Mouse (Mus musculus) limb, embryonic 11.5 days (tissue): ENCODE data around the gene Cops7b. TPM values are rescaled to one million over a fixed set of nuclear protein-coding genes. Genes with fewer than 3 reads are reported as not detected.

Experiments used
- ATAC-seq: fragments of 200-750 bp; cut with Nextera tagmentation; 2 replicates; pipeline ENCODE4 v1.8.0; 2017; ENCODE audit warnings: low read depth; ENCODE audit not compliant: insufficient number of reproducible peaks, low FRiP score, low TSS enrichment
- DNase-seq: peaks from one replicate; pipeline ENCODE4 v3.0.0-alpha.2; 2015; ENCODE audit warnings: low spot score
- H3K27ac ChIP-seq: fragments of 300-500 bp; sonication (generic); replicated peaks from 2 replicates; pipeline ENCODE4 v1.5.1; 2014; ENCODE audit warnings: low read depth, mild to moderate bottlenecking, low read length
- H3K27me3 ChIP-seq: fragments of 300-500 bp; sonication (generic); 2 replicates; pipeline ENCODE4 v1.6.1; 2014; ENCODE audit warnings: mild to moderate bottlenecking, low read length, mixed read lengths; ENCODE audit not compliant: control insufficient read depth, insufficient read depth
- H3K36me3 ChIP-seq: fragments of 300-500 bp; sonication (generic); 2 replicates; pipeline ENCODE4 v1.6.1; 2014; ENCODE audit warnings: mild to moderate bottlenecking, low read length, moderate library complexity, mixed read lengths; ENCODE audit not compliant: control insufficient read depth, insufficient read depth
- H3K4me1 ChIP-seq: fragments of 300-500 bp; sonication (generic); 2 replicates; pipeline ENCODE4 v1.6.1; 2014; ENCODE audit warnings: low read length, mixed read lengths; ENCODE audit not compliant: control insufficient read depth, insufficient read depth
- H3K4me2 ChIP-seq: fragments of 300-500 bp; sonication (generic); 2 replicates; pipeline ENCODE4 v1.6.1; 2014; ENCODE audit warnings: low read depth, mild to moderate bottlenecking, moderate library complexity; ENCODE audit not compliant: severe bottlenecking
- H3K4me3 ChIP-seq: fragments of 300-500 bp; sonication (generic); 2 replicates; pipeline ENCODE4 v1.5.1; 2014; ENCODE audit warnings: low read depth, low read length
- H3K9ac ChIP-seq: fragments of 300-500 bp; sonication (generic); 2 replicates; pipeline ENCODE4 v1.6.1; 2014; ENCODE audit warnings: mild to moderate bottlenecking, low read length
- H3K9me3 ChIP-seq: fragments of 300-500 bp; sonication (generic); 2 replicates; pipeline ENCODE4 v1.6.1; 2016; ENCODE audit warnings: low read length; ENCODE audit not compliant: control insufficient read depth
- WGBS: fragments of 180-500 bp; shearing (Covaris S2); extraction: QIAGEN DNeasy Blood & Tissue Kit; methylation state at CpG from one replicate; pipeline ENCODE4 v1.1.7; 2014; 5-methylcytosine and 5-hydroxymethylcytosine counted together
- polyA plus RNA-seq: library from polyadenylated mRNA; unstranded; fragments of >200 nt; fragmentation: Nextera tagmentation; extraction: Ambion mirVana; gene quantifications from 2 replicates; pipeline ENCODE4 v1.2.1, GENCODE M21; 2014

Cops7b gene
- polyA plus RNA-seq, 1 experiment from 2014 or later: 61.6 TPM

DNA sequence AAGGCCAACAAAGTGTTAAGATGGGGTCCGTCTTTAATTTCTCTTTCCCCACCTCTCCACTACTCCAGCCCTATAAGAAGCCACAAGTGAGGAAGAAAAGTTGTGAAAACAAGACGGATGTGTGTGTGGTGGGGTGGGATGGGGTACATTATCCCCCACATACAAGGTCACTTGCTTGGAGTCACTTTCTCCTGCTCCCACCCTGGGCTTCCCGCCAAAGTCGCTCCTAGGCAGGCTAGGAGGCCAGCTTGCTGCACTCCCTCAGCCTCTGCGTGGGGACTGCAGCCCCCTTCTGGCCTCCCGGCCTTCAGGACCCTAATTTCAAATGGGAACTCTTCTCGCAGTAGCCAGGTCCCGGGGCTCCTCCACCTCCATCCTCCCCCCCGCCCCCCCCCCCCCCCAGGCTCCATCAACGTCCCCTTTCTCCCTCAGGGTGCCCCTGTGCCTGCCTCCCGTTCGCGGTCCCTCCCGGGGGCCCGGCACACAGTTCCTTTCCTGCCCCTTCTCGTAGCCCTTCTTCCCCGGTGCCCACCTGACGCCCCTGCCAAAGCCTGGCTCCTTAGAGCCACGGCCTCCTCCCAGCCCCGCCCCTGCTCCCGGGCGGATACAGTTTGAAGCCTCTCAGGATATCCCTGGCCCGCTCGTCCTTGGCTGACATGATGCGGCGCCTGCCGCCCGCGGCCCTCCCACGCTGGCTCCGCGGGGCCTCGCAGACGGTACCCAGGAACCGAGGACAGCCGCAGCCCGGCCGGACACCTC lies 833 bp upstream of the Cops7b start:
- Histone ChIP-seq H3K4me2 (peak overlapping the region; percentile 80), H3K27me3 (no peaks in the 10 kb centered on the region), H3K4me3 (peak overlapping the region; percentile 80), H3K9ac (peak overlapping the region; percentile 79), H3K36me3 (no peaks in the 10 kb centered on the region; the same call in 1 of the 2 replicates), H3K27ac (no peak overlapping the region), H3K4me1 (no peaks in the 10 kb centered on the region), H3K9me3 (no peaks in the 10 kb centered on the region)
- peak; percentile 78 for ATAC-seq
- WGBS: 1% methylated on average over 32 of the region's 38 CpGs
- DNase-seq: peak; percentile 46

DNA sequence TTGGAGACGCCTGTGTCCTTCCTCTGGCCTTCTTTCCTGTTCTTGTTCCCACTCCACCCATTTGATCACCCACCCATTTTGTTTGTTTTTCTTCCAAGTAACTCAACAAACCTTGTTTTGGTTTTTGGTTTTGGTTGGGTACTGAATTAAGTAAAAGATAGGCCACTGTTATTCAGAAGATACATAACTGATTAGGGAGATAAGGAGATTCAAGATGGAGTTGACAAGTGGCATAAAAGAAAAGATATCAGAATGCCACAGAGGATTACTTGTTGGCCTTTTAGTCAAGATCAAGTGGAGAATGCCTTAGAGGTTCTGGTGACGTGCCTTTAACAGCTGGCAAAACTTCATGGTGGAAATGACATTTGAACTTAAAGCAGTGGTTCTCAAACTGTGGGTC lies 1.0 kb downstream of the Cops7b start:
- no peaks in the 10 kb centered on the region for H3K9me3 ChIP-seq
- 75% methylated on average over 2 of the region's 2 CpGs for WGBS
- no peak overlapping the region for H3K4me3 ChIP-seq
- H3K4me2 ChIP-seq: no peak overlapping the region
- H3K9ac ChIP-seq: no peak overlapping the region
- no peaks in the 10 kb centered on the region for H3K4me1 ChIP-seq
- H3K27ac ChIP-seq: no peak overlapping the region
- H3K27me3 ChIP-seq: no peaks in the 10 kb centered on the region
- DNase-seq: no peak
- ATAC-seq: no peak
- H3K36me3 ChIP-seq: no peaks in the 10 kb centered on the region; the same call in 1 of the 2 replicates

GRCm38 (mm10) chr1:86586992-86587391 lies 4.3 kb downstream of the Cops7b start:
- H3K4me3 ChIP-seq: peak overlapping the region; percentile 90
- 0% methylated on average over 26 of the region's 26 CpGs for WGBS
- no peak overlapping the region for H3K27ac ChIP-seq
- peak overlapping the region; percentile 83 for H3K9ac ChIP-seq
- peaks cover 2% of the 10 kb centered on the region; the same call in 1 of the 2 replicates for H3K36me3 ChIP-seq
- H3K9me3 ChIP-seq: no peaks in the 10 kb centered on the region
- no peak for ATAC-seq
- no peaks in the 10 kb centered on the region for H3K4me1 ChIP-seq
- peak overlapping the region; percentile 57 for H3K4me2 ChIP-seq
- DNase-seq: peak; percentile 90
- H3K27me3 ChIP-seq: no peaks in the 10 kb centered on the region

DNA sequence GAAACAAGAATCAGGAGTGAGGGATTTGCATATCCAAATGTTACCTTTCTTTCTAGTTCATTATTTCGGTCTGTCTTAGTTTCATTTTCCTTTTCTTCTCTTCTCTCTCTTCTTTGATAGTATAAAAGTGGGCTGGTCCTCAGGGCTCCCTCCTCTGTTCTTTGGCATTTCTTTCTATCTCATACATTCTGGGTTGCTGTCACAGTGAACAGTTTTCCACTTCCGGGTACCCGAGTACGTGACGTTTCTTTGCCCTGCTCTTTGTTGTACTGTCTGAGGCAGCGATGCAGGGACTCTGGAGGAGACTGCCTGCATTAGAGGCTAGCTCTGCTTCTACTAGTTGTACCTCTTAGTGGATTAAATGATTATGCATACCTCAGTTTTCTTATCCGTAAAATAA lies 11.8 kb downstream of the Cops7b start:
- H3K4me2 ChIP-seq: no peak overlapping the region
- DNase-seq (no peak), ATAC-seq (no peak)
- H3K9me3 ChIP-seq: no peaks in the 10 kb centered on the region
- H3K9ac ChIP-seq: no peak overlapping the region
- WGBS: 92% methylated on average over 7 of the region's 7 CpGs
- H3K4me1 ChIP-seq: no peaks in the 10 kb centered on the region
- no peaks in the 10 kb centered on the region for H3K27me3 ChIP-seq
- H3K36me3 ChIP-seq: peaks cover 6% of the 10 kb centered on the region; the same call in 1 of the 2 replicates
- H3K27ac ChIP-seq: no peak overlapping the region
- H3K4me3 ChIP-seq: no peak overlapping the region

DNA sequence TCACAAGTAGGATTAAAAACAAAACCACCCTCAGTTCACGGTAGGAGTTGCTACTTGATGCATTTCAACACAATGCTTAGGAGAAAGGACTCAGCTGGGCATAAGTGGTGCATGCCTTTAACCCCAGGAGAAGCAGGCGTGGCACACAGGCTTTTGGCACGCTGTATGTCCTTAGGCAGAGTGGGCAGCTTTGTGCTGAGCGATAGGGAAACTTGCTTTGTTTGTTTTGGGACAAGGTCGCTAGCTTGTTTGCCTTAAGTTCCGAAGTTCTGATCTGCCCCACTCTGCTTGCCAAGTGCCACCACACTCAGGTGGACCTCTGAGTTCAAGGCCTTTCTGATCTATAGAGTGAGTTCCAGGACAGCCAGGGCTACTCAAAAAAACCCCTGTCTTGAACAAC lies 12.6 kb downstream of the Cops7b start:
- no peaks in the 10 kb centered on the region for H3K9me3 ChIP-seq
- H3K4me1 ChIP-seq: no peaks in the 10 kb centered on the region
- H3K36me3 ChIP-seq: peaks cover 6% of the 10 kb centered on the region; the same call in 1 of the 2 replicates
- ATAC-seq: no peak
- no peak overlapping the region for H3K9ac ChIP-seq
- H3K27ac ChIP-seq: no peak overlapping the region
- 91% methylated on average over 6 of the region's 6 CpGs for WGBS
- H3K27me3 ChIP-seq: no peaks in the 10 kb centered on the region
- no peak for DNase-seq
- no peak overlapping the region for H3K4me2 ChIP-seq
- H3K4me3 ChIP-seq: no peak overlapping the region

- no peaks in the 10 kb centered on the region for H3K4me1 ChIP-seq
- no peak overlapping the region for H3K27ac ChIP-seq
- no peaks in the 10 kb centered on the region for H3K27me3 ChIP-seq
- no peaks in the 10 kb centered on the region for H3K9me3 ChIP-seq
- 91% methylated on average over 6 of the region's 6 CpGs for WGBS
- no peak overlapping the region for H3K9ac ChIP-seq
- peaks cover 11% of the 10 kb centered on the region for H3K36me3 ChIP-seq
- ATAC-seq (no peak), DNase-seq (no peak)
- no peak overlapping the region for H3K4me3 ChIP-seq
- H3K4me2 ChIP-seq: no peak overlapping the region
Observed at GRCm38 (mm10) chr1:86596512-86596911, 13.8 kb downstream of the Cops7b start.

- Histone ChIP-seq H3K36me3 (peaks cover 14% of the 10 kb centered on the region), H3K27ac (no peak overlapping the region), H3K27me3 (no peaks in the 10 kb centered on the region), H3K9me3 (no peaks in the 10 kb centered on the region), H3K4me3 (no peak overlapping the region), H3K4me2 (no peak overlapping the region), H3K4me1 (no peaks in the 10 kb centered on the region), H3K9ac (no peak overlapping the region)
- 78% methylated on average over 3 of the region's 3 CpGs for WGBS
- DNase-seq (peak; percentile 36), ATAC-seq (no peak)
Observed at GRCm38 (mm10) chr1:86598516-86598915, 15.8 kb downstream of the Cops7b start.

DNA sequence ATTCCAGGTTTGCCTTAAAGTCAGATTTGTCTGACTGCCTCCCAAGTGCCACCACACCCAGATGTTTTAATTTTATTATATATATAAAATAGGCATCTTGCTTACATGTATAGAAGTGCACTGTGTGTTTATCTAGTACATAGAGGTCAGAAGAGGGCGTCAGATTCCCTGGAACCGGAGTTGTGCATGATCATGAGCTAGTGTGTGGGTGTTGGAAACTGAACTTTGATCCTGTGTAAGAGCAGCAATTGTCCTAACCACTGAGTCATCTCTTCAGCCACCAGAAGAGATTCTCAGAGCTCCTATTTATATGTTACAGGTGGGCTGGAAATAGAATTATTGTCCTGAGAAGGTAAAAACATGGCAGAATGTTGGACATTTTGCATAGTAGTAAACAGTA lies 17.4 kb downstream of the Cops7b start:
- H3K4me2 ChIP-seq: no peak overlapping the region
- no peaks in the 10 kb centered on the region for H3K27me3 ChIP-seq
- ATAC-seq (no peak), DNase-seq (no peak)
- no peak overlapping the region for H3K9ac ChIP-seq
- WGBS: 95% methylated on average over 2 of the region's 2 CpGs
- no peak overlapping the region for H3K27ac ChIP-seq
- H3K9me3 ChIP-seq: no peaks in the 10 kb centered on the region
- peaks cover 19% of the 10 kb centered on the region for H3K36me3 ChIP-seq
- H3K4me3 ChIP-seq: no peak overlapping the region
- H3K4me1 ChIP-seq: no peaks in the 10 kb centered on the region
